Mouse (Mus musculus) neural tube, embryonic 15.5 days (tissue): ENCODE data around the gene Kng1. TPM values are rescaled to one million over a fixed set of nuclear protein-coding genes. Genes with fewer than 3 reads are reported as not detected.
"Not testable (repeated sequence)": the region's sequence is repeated elsewhere in the genome, so short reads cannot be mapped to it uniquely, and the experiment has no call there.

Experiments
- ATAC-seq: fragments of 200-750 bp; cut with Nextera tagmentation; 2 replicates; pipeline ENCODE4 v1.8.0; 2017; ENCODE audit warnings: mild to moderate bottlenecking, moderate TSS enrichment, moderate library complexity; ENCODE audit not compliant: low FRiP score
- H3K27ac ChIP-seq: fragments of 300-500 bp; sonication (generic); replicated peaks from 2 replicates; pipeline ENCODE4 v1.5.1; 2015; ENCODE audit warnings: mild to moderate bottlenecking, inconsistent platforms
- H3K27me3 ChIP-seq: fragments of 300-500 bp; sonication (generic); replicated peaks from 2 replicates; pipeline ENCODE4 v1.6.1; 2015; ENCODE audit warnings: inconsistent platforms
- H3K36me3 ChIP-seq: fragments of 300-500 bp; sonication (generic); 2 replicates; pipeline ENCODE4 v1.6.1; 2015; ENCODE audit warnings: inconsistent platforms
- H3K4me1 ChIP-seq: fragments of 300-500 bp; sonication (generic); 2 replicates; pipeline ENCODE4 v1.6.1; 2015; ENCODE audit warnings: inconsistent platforms
- H3K4me2 ChIP-seq: fragments of 300-500 bp; sonication (generic); 2 replicates; pipeline ENCODE4 v1.6.1; 2015; ENCODE audit warnings: inconsistent platforms, mild to moderate bottlenecking, moderate library complexity
- H3K4me3 ChIP-seq: fragments of 300-500 bp; sonication (generic); replicated peaks from 2 replicates; pipeline ENCODE4 v1.5.1; 2015; ENCODE audit warnings: mild to moderate bottlenecking, inconsistent platforms
- H3K9ac ChIP-seq: fragments of 300-500 bp; sonication (generic); replicated peaks from 2 replicates; pipeline ENCODE4 v1.6.1; 2015; ENCODE audit warnings: mild to moderate bottlenecking, inconsistent platforms
- H3K9me3 ChIP-seq: fragments of 300-500 bp; sonication (generic); replicated peaks from 2 replicates; pipeline ENCODE4 v1.6.1; 2016; ENCODE audit warnings: inconsistent platforms
- WGBS: fragments of 180-500 bp; shearing (Covaris S2); methylation state at CpG from one replicate; pipeline ENCODE4 v1.1.7; 2015; ENCODE audit warnings: mixed read lengths; 5-methylcytosine and 5-hydroxymethylcytosine counted together
- polyA plus RNA-seq: library from polyadenylated mRNA; unstranded; fragments of >200 nt; fragmentation: Nextera tagmentation; extraction: Ambion mirVana; gene quantifications from 2 replicates; pipeline ENCODE4 v1.2.1, GENCODE M21; 2015

The Kng1 gene
- polyA plus RNA-seq, 1 experiment from 2014 or later, result 0.47 TPM

- not testable (repeated sequence) for ATAC-seq, H3K9me3 ChIP-seq, H3K36me3 ChIP-seq, H3K4me2 ChIP-seq, H3K27ac ChIP-seq, H3K9ac ChIP-seq, H3K4me3 ChIP-seq
- Histone ChIP-seq H3K27me3 (peaks cover 10% of the 10 kb centered on the region; the same call in 1 of the 2 replicates), H3K4me1 (peaks cover 11% of the 10 kb centered on the region)
- whole genome bisulfite sequencing, result 54% methylated on average over 1 of the region's 1 CpGs
Observed at GRCm38 (mm10) chr16:23096886-23097285, 39.2 kb downstream of the Kng1 start.

DNA sequence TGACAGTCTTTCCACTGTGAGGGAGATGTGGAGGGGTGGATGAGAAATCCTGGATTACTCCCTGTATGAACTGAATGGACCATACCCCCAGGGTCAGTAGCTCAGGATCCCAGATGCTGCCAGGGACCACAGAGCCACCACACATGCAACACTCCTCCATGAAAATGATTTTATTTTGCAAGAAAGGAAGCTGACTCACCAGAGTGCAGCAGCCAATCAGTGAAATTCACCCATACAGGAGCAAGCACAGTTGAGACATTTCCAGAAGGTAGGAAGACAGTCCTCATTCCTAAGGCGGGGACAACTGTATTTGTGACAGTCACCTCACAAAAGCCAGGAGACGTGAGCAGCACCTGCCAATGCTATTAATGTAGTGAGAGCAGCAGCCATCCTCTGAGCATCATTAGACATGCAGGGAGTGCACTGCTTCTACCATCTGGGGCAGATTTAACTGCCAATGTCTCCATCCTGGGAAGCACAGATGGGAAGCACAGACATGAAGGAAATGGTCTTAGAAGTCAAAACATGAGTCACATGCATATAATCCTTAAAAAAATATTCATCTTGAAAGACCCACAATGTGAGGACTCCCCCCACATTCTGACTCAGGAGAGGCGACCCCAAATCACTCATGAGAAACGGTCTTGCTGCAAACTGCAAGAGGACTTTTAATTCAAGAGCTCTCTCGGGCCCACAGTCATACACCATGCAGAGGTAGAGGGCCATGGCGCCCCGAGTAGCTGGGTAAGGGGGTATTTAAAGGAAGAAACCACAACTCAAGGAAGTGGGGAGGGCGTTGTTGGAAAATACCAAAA is 39.8 kb downstream of the Kng1 start:
- H3K9me3 ChIP-seq, H3K36me3 ChIP-seq, H3K4me2 ChIP-seq, ATAC-seq, H3K27ac ChIP-seq, H3K4me3 ChIP-seq, H3K9ac ChIP-seq: not testable (repeated sequence)
- Histone ChIP-seq H3K4me1 (peaks cover 12% of the 10 kb centered on the region), H3K27me3 (peaks cover 10% of the 10 kb centered on the region; the same call in 1 of the 2 replicates)
- WGBS, result 80% methylated on average over 8 of the region's 8 CpGs

DNA sequence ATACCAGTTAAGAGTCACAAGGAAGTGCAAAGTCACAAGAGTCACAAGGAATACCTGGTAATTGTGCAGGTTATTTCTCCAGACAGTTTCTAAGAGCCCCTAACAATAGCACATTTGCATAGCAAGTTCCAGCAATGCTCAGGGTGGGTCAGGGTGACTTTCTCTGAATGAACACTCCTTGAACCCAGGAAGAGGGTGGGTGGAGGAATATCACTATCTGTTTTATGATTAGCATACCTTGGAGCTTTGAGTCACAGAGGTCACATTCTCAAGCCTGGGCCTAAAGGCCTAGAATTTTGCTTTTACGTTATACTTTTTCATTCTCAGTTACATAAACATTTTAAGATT is 40.4 kb downstream of the Kng1 start:
- H3K27ac ChIP-seq, H3K9me3 ChIP-seq, H3K4me2 ChIP-seq, ATAC-seq, H3K36me3 ChIP-seq, H3K4me3 ChIP-seq, H3K9ac ChIP-seq: not testable (repeated sequence)
- Histone ChIP-seq H3K4me1 (peaks cover 17% of the 10 kb centered on the region), H3K27me3 (peaks cover 10% of the 10 kb centered on the region; the same call in 1 of the 2 replicates)
- WGBS, result 97% methylated on average over 1 of the region's 1 CpGs

DNA sequence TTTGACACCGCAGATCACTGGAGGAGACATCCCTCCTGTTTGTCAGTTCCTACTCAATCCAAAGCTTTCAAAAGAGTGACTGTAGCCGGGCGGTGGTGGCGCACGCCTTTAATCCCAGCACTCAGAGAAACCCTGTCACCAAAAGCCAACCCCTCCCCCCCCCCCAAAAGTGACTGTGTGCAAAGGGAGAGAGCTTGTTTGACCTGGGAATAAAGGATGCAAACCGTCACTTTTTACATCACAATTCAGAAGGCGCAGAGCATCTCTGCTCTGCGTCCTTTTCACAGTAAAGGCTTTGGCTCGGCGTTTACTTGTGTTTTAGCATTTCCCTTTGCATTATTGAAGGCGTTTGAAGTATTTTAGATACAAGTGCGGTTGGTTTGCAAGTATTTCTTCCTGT is 42.0 kb downstream of the Kng1 start:
- Histone ChIP-seq H3K9me3 (no peaks in the 10 kb centered on the region), H3K27me3 (peaks cover 10% of the 10 kb centered on the region; the same call in 1 of the 2 replicates), H3K27ac (no peak overlapping the region), H3K9ac (0 out of 2 replicates have a peak overlapping the region, but pooled peaks have one; percentile 5), H3K36me3 (no peaks in the 10 kb centered on the region), H3K4me2 (peak overlapping the region; percentile 53), H3K4me3 (peak overlapping the region; percentile 18), H3K4me1 (peaks cover 17% of the 10 kb centered on the region)
- no peak for ATAC-seq
- 8% methylated on average over 12 of the region's 12 CpGs for WGBS

GRCm38 (mm10) chr16:23100099-23100575 is 42.5 kb downstream of the Kng1 start:
- Histone ChIP-seq H3K9ac (0 out of 2 replicates have a peak overlapping the region, but pooled peaks have one; percentile 5), H3K36me3 (no peaks in the 10 kb centered on the region), H3K4me1 (peaks cover 17% of the 10 kb centered on the region), H3K27ac (no peak overlapping the region), H3K27me3 (peaks cover 10% of the 10 kb centered on the region; the same call in 1 of the 2 replicates), H3K4me3 (peak overlapping the region; percentile 18), H3K9me3 (no peaks in the 10 kb centered on the region), H3K4me2 (peak overlapping the region; percentile 53)
- no peak; the same call in 1 of the 2 replicates for ATAC-seq
- WGBS, result 2% methylated on average over 9 of the region's 9 CpGs

- Histone ChIP-seq H3K36me3 (no peaks in the 10 kb centered on the region), H3K9me3 (no peaks in the 10 kb centered on the region), H3K27ac (no peak overlapping the region), H3K4me2 (peak overlapping the region; percentile 53), H3K27me3 (peaks cover 10% of the 10 kb centered on the region; the same call in 1 of the 2 replicates), H3K4me1 (peaks cover 17% of the 10 kb centered on the region), H3K4me3 (peak overlapping the region; percentile 18; the same call in 1 of the 2 replicates), H3K9ac (no peak overlapping the region)
- WGBS, result 17% methylated on average over 10 of the region's 10 CpGs
- ATAC-seq, result no peak
Observed at GRCm38 (mm10) chr16:23100613-23101012, 42.9 kb downstream of the Kng1 start.

DNA sequence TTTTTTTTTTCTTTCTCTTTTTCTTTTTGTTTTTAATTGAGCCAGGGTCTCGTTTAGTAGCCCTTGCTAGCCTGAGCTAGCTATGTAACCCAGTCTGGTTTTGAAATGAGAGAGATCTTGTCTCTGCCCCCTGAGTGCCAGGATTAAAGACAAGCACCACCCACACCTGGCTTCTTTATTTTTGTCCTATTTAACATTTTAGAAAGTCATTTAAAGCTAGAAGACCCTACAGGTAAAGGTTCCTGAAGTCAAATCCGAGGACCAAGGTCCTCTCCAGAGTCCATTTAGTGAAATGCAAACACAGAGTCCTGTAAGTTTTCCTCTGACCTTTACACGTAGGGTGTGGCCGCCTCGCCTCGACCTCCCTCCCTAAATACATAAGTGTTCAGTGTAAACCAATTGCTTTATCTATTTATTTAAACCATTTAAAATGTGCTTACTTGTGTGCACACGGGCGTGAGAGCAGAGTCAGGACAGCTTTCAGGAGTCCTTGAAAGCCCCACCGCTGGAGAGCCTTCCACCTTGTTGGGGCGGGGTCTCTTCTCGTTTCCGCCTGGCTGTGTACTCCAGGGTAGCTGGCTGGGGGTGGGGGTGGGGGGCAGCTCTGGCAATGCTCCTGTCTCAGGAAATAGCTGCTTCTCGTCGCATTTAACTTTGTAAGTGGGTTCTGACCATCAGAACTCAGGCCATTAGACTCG is 44.8 kb downstream of the Kng1 start:
- no peaks in the 10 kb centered on the region for H3K9me3 ChIP-seq
- H3K4me1 ChIP-seq, result peaks cover 19% of the 10 kb centered on the region
- ATAC-seq, result no peak
- peaks cover 10% of the 10 kb centered on the region; the same call in 1 of the 2 replicates for H3K27me3 ChIP-seq
- peak overlapping the region; percentile 10; the same call in 1 of the 2 replicates for H3K9ac ChIP-seq
- 13% methylated on average over 15 of the region's 15 CpGs for WGBS
- no peak overlapping the region for H3K27ac ChIP-seq
- H3K36me3 ChIP-seq, result no peaks in the 10 kb centered on the region
- H3K4me2 ChIP-seq, result peak overlapping the region; percentile 49
- H3K4me3 ChIP-seq, result peak overlapping the region; percentile 18

DNA sequence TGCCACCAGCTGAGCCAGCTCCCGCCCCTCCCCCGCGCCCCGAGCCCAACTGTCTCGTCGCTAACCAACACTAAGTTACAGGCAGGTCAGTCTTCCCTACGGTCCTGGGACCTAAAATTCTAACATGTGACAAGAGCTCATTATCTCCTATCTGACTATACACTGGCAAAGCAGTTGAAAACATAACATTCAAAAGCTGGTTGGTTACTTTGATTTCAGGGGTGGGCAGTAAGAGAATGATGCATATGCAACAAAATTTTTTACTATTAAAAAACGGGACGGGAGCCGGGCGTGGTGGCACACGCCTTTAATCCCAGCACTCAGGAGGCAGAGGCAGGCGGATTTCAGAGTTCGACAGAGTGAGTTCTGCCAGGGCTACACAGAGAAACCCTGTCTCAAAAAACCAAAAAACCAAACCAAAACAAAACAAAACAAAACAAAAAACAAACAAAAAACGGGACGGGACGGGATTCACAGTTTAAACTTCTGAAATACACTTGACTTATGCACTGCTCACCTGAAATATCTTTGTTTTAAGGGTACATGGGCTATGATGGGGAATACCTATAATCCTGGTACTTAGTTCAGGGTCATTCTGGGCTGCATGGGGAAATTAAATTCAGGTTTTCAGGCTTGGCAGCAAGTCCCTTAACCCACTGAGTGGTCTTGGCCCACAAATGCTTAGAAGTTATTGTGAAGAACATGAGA is 45.5 kb downstream of the Kng1 start:
- Histone ChIP-seq H3K9me3 (no peaks in the 10 kb centered on the region), H3K4me1 (peaks cover 19% of the 10 kb centered on the region), H3K27ac (no peak overlapping the region), H3K9ac (peak overlapping the region; percentile 10; the same call in 1 of the 2 replicates), H3K27me3 (peaks cover 10% of the 10 kb centered on the region; the same call in 1 of the 2 replicates), H3K4me2 (peak overlapping the region; percentile 49), H3K36me3 (no peaks in the 10 kb centered on the region), H3K4me3 (peak overlapping the region; percentile 18)
- ATAC-seq, result no peak
- 40% methylated on average over 17 of the region's 17 CpGs for WGBS

- WGBS, result 88% methylated on average over 2 of the region's 2 CpGs
- no peak for ATAC-seq
- H3K27me3 ChIP-seq, result peaks cover 10% of the 10 kb centered on the region; the same call in 1 of the 2 replicates
- no peak overlapping the region for H3K4me2 ChIP-seq
- no peaks in the 10 kb centered on the region for H3K9me3 ChIP-seq
- H3K4me1 ChIP-seq, result peaks cover 20% of the 10 kb centered on the region
- H3K27ac ChIP-seq, result no peak overlapping the region
- H3K36me3 ChIP-seq, result no peaks in the 10 kb centered on the region
- H3K9ac ChIP-seq, result no peak overlapping the region
- H3K4me3 ChIP-seq, result no peak overlapping the region
Observed at GRCm38 (mm10) chr16:23103841-23104240, 46.2 kb downstream of the Kng1 start.

DNA sequence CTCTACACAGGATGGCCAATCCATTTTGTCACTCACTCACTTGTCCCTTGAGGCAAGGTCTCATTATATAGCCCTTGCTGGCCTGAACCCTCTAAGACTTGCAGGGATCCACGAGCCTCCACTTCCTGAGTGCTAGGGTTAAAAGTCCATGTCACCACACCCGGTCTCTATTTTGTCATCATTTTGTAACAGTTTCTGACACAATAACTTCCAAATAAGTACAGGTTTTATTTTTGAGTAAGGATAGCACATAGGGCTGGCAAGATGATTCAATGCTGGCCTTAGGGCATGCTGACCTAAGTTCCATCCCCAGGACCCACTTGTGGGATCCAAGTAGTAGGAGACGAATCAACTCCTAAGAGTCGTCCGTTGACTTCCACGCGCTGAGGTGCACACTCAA is 48.5 kb downstream of the Kng1 start:
- WGBS, result 84% methylated on average over 7 of the region's 7 CpGs
- H3K4me3 ChIP-seq, result no peak overlapping the region

More for the DNA sequence above, 48.5 kb downstream of the Kng1 start:
- ATAC-seq, result no peak
- Histone ChIP-seq H3K9ac (no peak overlapping the region), H3K27ac (no peak overlapping the region), H3K36me3 (peaks cover 4% of the 10 kb centered on the region), H3K4me2 (no peak overlapping the region), H3K9me3 (no peaks in the 10 kb centered on the region), H3K27me3 (no peaks in the 10 kb centered on the region), H3K4me1 (peaks cover 26% of the 10 kb centered on the region)
